Mouse (Mus musculus): ENCODE results near the gene Tmem252. TPM values are rescaled to one million over a fixed set of nuclear protein-coding genes. Genes with fewer than 3 reads are reported as not detected.

The Tmem252 gene
- total and polyA plus RNA-seq, 3 experiments = 0.05 TPM; not detected in 2

DNA sequence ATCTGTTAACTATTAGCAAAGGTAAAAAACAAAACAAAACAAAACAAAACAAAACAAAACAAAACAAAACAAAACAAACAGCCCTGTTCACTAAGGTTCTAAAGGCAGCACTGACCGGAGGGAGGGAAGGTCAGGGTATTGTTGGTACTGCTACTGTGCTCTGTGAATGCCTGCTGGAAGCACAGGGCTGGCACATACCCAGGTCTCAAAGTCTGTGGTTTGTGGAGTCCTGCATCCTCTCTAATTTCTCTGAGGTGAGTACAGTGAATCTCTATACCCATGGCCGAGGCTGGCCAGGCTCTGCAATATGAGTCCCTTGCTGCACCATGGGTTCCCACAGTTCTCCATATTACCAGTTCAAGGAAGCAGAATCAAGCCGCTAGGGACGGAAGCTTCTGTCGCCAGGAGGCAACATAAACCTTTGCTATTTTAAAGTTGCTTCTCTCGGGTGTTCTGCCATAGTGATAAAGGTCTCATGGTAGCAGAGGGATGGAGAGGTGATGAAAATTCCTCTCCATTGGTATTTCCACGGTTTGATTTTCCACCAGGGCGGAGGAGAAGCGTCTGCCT lies 20.5 kb upstream of the Tmem252 start:
- TF ChIP-seq POLR2AphosphoS5 (IDR thresholded peaks at IDR 0.05; ENCODE audit: insufficient replicate concordance, low read depth, low read length) (no peak), CTCF (IDR thresholded peaks at IDR 0.05; ENCODE audit: low read depth, low read length) (no peak), TAL1 (conservative IDR thresholded peaks at IDR 0.05; ENCODE audit: low read depth, low read length) (no peak), GATA2 (IDR thresholded peaks at IDR 0.05; ENCODE audit: borderline replicate concordance, low read depth, low read length) (no peak), GATA1 (IDR thresholded peaks at IDR 0.05; ENCODE audit: borderline replicate concordance, low read length) (no peak)
- ATAC-seq (ENCODE audit: extremely low read depth, insufficient number of reproducible peaks, low FRiP score, poor library complexity, severe bottlenecking) = no peak
- no peak for DNase-seq (ENCODE audit: low spot score)
- no peak overlapping the region for H3K4me3 ChIP-seq (ENCODE audit: low read depth, low read length)
- no peaks in the 10 kb centered on the region for H3K4me1 ChIP-seq (ENCODE audit: insufficient read depth, low read depth, low read length)
- H3K9me3 ChIP-seq (replicated peaks) = no peaks in the 10 kb centered on the region
- H3K36me3 ChIP-seq (replicated peaks) = no peaks in the 10 kb centered on the region
- peaks cover 3% of the 10 kb centered on the region; the same call in 1 of the 2 replicates for H3K27me3 ChIP-seq (ENCODE audit: insufficient read depth, low read length)

DNA sequence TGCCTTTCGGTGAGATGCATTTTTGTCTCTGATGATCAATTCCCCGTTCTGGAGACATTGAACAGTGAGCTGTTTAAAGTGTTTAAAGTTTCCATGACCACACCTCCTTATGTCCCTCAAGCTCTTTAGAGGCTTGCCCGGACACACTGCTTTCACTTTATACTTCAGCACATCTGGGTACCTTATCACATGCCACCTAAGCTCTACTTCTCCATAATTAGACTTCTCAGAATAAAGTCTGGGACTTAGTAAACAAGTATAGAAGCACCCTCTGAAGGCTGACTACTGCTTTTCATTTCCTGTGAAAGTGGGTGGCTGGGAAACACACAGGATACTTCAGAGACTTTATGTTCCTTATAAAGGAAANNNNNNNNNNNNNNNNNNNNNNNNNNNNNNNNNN lies 16.8 kb upstream of the Tmem252 start:
- Histone ChIP-seq H3K36me3 (replicated peaks) (no peaks in the 10 kb centered on the region), H3K27me3 (ENCODE audit: insufficient read depth, low read length) (peaks cover 5% of the 10 kb centered on the region; the same call in 1 of the 2 replicates), H3K4me3 (ENCODE audit: low read depth, low read length) (no peak overlapping the region), H3K4me1 (ENCODE audit: insufficient read depth, low read depth, low read length) (no peaks in the 10 kb centered on the region), H3K9me3 (replicated peaks) (no peaks in the 10 kb centered on the region)
- TF ChIP-seq TAL1 (conservative IDR thresholded peaks at IDR 0.05; ENCODE audit: low read depth, low read length) = no peak
- no peak for TF ChIP-seq GATA2 (IDR thresholded peaks at IDR 0.05; ENCODE audit: borderline replicate concordance, low read depth, low read length)
- no peak for TF ChIP-seq CTCF (IDR thresholded peaks at IDR 0.05; ENCODE audit: low read depth, low read length)
- TF ChIP-seq POLR2AphosphoS5 (IDR thresholded peaks at IDR 0.05; ENCODE audit: insufficient replicate concordance, low read depth, low read length) = no peak
- no peak for TF ChIP-seq GATA1 (IDR thresholded peaks at IDR 0.05; ENCODE audit: borderline replicate concordance, low read length)
- DNase-seq (ENCODE audit: low spot score) (no peak), ATAC-seq (ENCODE audit: extremely low read depth, insufficient number of reproducible peaks, low FRiP score, poor library complexity, severe bottlenecking) (no peak)

DNA sequence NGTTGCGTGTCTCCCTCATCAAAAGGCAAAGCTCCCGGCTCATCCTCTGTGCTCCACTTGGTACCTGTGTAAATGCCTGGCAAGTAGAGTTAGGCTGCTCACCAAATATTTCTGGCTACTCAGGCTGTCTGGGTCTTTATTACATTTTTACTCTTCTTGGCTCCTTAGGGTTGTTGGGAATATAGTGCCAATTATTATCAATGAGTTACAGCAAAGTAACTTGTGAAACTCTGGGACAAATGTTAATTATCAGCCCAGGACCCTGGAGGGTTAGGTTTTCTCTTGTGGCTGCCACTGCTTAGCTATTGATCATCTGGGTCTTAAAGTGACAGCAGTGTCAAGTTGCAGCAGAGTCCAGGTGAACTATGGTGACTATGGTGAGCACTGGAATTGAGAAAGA lies 11.5 kb upstream of the Tmem252 start:
- Histone ChIP-seq H3K9me3 (replicated peaks) (no peaks in the 10 kb centered on the region), H3K27me3 (ENCODE audit: insufficient read depth, low read length) (peaks cover 13% of the 10 kb centered on the region), H3K4me1 (ENCODE audit: insufficient read depth, low read depth, low read length) (no peaks in the 10 kb centered on the region), H3K4me3 (ENCODE audit: low read depth, low read length) (no peak overlapping the region), H3K36me3 (replicated peaks) (no peaks in the 10 kb centered on the region)
- TF ChIP-seq GATA2 (IDR thresholded peaks at IDR 0.05; ENCODE audit: borderline replicate concordance, low read depth, low read length) (no peak), TAL1 (conservative IDR thresholded peaks at IDR 0.05; ENCODE audit: low read depth, low read length) (no peak), CTCF (IDR thresholded peaks at IDR 0.05; ENCODE audit: low read depth, low read length) (no peak), GATA1 (IDR thresholded peaks at IDR 0.05; ENCODE audit: borderline replicate concordance, low read length) (no peak), POLR2AphosphoS5 (IDR thresholded peaks at IDR 0.05; ENCODE audit: insufficient replicate concordance, low read depth, low read length) (no peak)
- no peak for DNase-seq (ENCODE audit: low spot score)
- no peak for ATAC-seq (ENCODE audit: extremely low read depth, insufficient number of reproducible peaks, low FRiP score, poor library complexity, severe bottlenecking)

DNA sequence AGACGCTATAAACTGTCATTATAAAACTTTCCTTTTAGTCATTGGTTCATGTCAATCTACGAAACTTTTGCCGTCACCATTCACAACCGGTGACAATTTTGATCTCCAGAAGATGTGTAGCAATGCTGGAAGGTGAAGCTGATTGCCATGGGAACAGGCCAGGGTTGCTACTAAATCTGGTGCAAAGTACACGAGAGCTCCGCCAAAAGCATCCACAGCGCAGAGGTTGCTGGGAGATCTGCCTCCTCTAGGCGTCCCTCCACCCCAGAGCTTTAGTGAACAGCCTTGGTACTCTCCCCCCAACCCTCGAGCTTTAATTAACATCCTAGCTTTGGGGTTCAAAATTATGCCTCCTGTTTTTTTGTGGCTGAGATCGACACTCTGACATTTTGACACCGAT lies 8.0 kb upstream of the Tmem252 start:
- ATAC-seq (ENCODE audit: extremely low read depth, insufficient number of reproducible peaks, low FRiP score, poor library complexity, severe bottlenecking) (no peak), DNase-seq (ENCODE audit: low spot score) (no peak)
- H3K4me1 ChIP-seq (ENCODE audit: insufficient read depth, low read depth, low read length) = no peaks in the 10 kb centered on the region
- TF ChIP-seq GATA2 (IDR thresholded peaks at IDR 0.05; ENCODE audit: borderline replicate concordance, low read depth, low read length) (no peak), POLR2AphosphoS5 (IDR thresholded peaks at IDR 0.05; ENCODE audit: insufficient replicate concordance, low read depth, low read length) (no peak), TAL1 (conservative IDR thresholded peaks at IDR 0.05; ENCODE audit: low read depth, low read length) (no peak), CTCF (IDR thresholded peaks at IDR 0.05; ENCODE audit: low read depth, low read length) (no peak), GATA1 (IDR thresholded peaks at IDR 0.05; ENCODE audit: borderline replicate concordance, low read length) (no peak)
- H3K36me3 ChIP-seq (replicated peaks) = no peaks in the 10 kb centered on the region
- H3K27me3 ChIP-seq (ENCODE audit: insufficient read depth, low read length) = peaks cover 13% of the 10 kb centered on the region
- no peak overlapping the region for H3K4me3 ChIP-seq (ENCODE audit: low read depth, low read length)
- no peaks in the 10 kb centered on the region for H3K9me3 ChIP-seq (replicated peaks)

DNA sequence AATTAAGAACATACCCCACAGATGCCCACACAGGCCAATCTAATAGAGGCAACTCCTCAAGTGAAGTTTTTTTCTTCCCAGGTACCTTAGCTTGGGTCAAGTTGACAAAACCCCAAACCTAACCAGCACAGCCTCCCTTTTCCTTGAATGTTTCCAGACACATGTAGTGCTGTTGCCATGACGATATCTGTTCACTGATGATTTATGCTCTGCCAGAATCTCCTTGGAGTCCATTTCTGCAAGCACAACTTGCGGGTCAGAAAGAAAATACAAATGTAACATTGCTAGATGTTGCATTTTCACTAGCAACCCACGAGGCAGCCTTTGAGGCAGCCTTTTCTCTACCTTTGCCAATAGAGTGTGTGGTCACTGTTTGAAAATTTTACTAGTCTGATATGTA lies 6.3 kb upstream of the Tmem252 start:
- Histone ChIP-seq H3K4me3 (ENCODE audit: low read depth, low read length) (no peak overlapping the region), H3K27me3 (ENCODE audit: insufficient read depth, low read length) (peaks cover 19% of the 10 kb centered on the region), H3K36me3 (replicated peaks) (no peaks in the 10 kb centered on the region), H3K9me3 (replicated peaks) (no peaks in the 10 kb centered on the region), H3K4me1 (ENCODE audit: insufficient read depth, low read depth, low read length) (no peaks in the 10 kb centered on the region)
- no peak for DNase-seq (ENCODE audit: low spot score)
- no peak for ATAC-seq (ENCODE audit: extremely low read depth, insufficient number of reproducible peaks, low FRiP score, poor library complexity, severe bottlenecking)
- TF ChIP-seq GATA1 (IDR thresholded peaks at IDR 0.05; ENCODE audit: borderline replicate concordance, low read length) (no peak), TAL1 (conservative IDR thresholded peaks at IDR 0.05; ENCODE audit: low read depth, low read length) (no peak), CTCF (IDR thresholded peaks at IDR 0.05; ENCODE audit: low read depth, low read length) (no peak), POLR2AphosphoS5 (IDR thresholded peaks at IDR 0.05; ENCODE audit: insufficient replicate concordance, low read depth, low read length) (no peak)

DNA sequence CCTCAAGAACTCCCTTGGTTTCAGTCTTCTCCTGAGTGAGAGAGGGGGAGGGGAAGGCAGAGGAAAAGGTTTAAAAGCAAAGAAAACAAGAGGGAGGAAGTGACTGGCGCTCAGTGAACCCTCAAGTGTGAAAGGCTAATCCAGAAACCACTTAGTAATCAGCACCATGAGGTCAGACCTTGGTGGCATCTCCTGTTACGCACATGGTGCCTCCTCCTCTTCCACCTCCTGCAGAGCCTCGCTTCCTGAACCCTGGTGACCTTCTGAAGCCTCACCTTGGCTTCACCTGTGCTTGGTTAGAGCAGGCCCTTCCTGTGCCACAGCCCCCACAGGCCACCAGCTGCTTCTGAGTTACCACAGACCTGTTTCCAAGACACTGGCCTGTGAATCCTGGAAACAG lies 2.2 kb upstream of the Tmem252 start:
- no peak for DNase-seq (ENCODE audit: low spot score)
- H3K27me3 ChIP-seq (ENCODE audit: insufficient read depth, low read length) = peaks cover 12% of the 10 kb centered on the region
- H3K4me3 ChIP-seq (ENCODE audit: low read depth, low read length) = no peak overlapping the region
- H3K9me3 ChIP-seq (replicated peaks) = no peaks in the 10 kb centered on the region
- no peak for ATAC-seq (ENCODE audit: extremely low read depth, insufficient number of reproducible peaks, low FRiP score, poor library complexity, severe bottlenecking)
- no peaks in the 10 kb centered on the region for H3K36me3 ChIP-seq (replicated peaks)
- TF ChIP-seq POLR2AphosphoS5 (IDR thresholded peaks at IDR 0.05; ENCODE audit: insufficient replicate concordance, low read depth, low read length) = no peak
- no peak for TF ChIP-seq GATA2 (IDR thresholded peaks at IDR 0.05; ENCODE audit: borderline replicate concordance, low read depth, low read length)
- TF ChIP-seq TAL1 (conservative IDR thresholded peaks at IDR 0.05; ENCODE audit: low read depth, low read length) = no peak
- TF ChIP-seq GATA1 (IDR thresholded peaks at IDR 0.05; ENCODE audit: borderline replicate concordance, low read length) = no peak
- TF ChIP-seq CTCF (IDR thresholded peaks at IDR 0.05; ENCODE audit: low read depth, low read length) = no peak
- no peaks in the 10 kb centered on the region for H3K4me1 ChIP-seq (ENCODE audit: insufficient read depth, low read depth, low read length)
